Mouse (Mus musculus): Measurements from ENCODE around the gene Klhl41.

Gene Klhl41

GRCm38 (mm10) chr2:69683036-69683805 is 13.3 kb downstream of the Klhl41 start:
- no peak for DNase-seq

- no peak for DNase-seq
These were observed 14.6 kb downstream of the Klhl41 start for GRCm38 (mm10) chr2:69684488-69684887.

- DNase-seq = no peak
These were observed 20.3 kb downstream of the Klhl41 start for GRCm38 (mm10) chr2:69690214-69690613.

- no peak for DNase-seq
These were observed 20.9 kb downstream of the Klhl41 start for GRCm38 (mm10) chr2:69690843-69691242.

- DNase-seq = no peak
These were observed 23.6 kb downstream of the Klhl41 start for GRCm38 (mm10) chr2:69693501-69693900.

GRCm38 (mm10) chr2:69700446-69700845 is 30.5 kb downstream of the Klhl41 start:
- no peak for DNase-seq

- DNase-seq = peak; percentile 10
These were observed 42.3 kb downstream of the Klhl41 start for GRCm38 (mm10) chr2:69712171-69712570.

- DNase-seq = peak; percentile 93
These were observed 43.2 kb downstream of the Klhl41 start, which contains the start of gene Fastkd1 for GRCm38 (mm10) chr2:69712981-69713625. Fastkd1 (minus strand) TSS chr2:69713516.

- no peak for DNase-seq
These were observed 43.7 kb downstream of the Klhl41 start for GRCm38 (mm10) chr2:69713626-69714014.

GRCm38 (mm10) chr2:69714126-69714525 is 44.2 kb downstream of the Klhl41 start:
- DNase-seq = no peak

GRCm38 (mm10) chr2:69716483-69716882 is 46.6 kb downstream of the Klhl41 start:
- no peak for DNase-seq

- DNase-seq = no peak
These were observed 49.2 kb downstream of the Klhl41 start for GRCm38 (mm10) chr2:69719121-69719520.

- no peak for DNase-seq
These were observed 52.3 kb downstream of the Klhl41 start, which contains the start of gene Ppig for GRCm38 (mm10) chr2:69722273-69722649. Ppig (plus strand) TSS chr2:69722545.

GRCm38 (mm10) chr2:69722650-69723518 is 53.0 kb downstream of the Klhl41 start:
- DNase-seq = peak; percentile 95

- no peak for DNase-seq
These were observed 53.6 kb downstream of the Klhl41 start for GRCm38 (mm10) chr2:69723519-69723825.
